Mouse (Mus musculus) forebrain, embryonic 14.5 days (tissue): ENCODE data around the gene Cntn4. TPM values are rescaled to one million over a fixed set of nuclear protein-coding genes. Genes with fewer than 3 reads are reported as not detected.
A peak's percentile ranks its signal among the peaks of the same experiment; 100 is the strongest.

Source experiments
- ATAC-seq: fragments of 200-750 bp; cut with Nextera tagmentation; 2 replicates; pipeline ENCODE4 v1.8.0; 2017; ENCODE audit warnings: mild to moderate bottlenecking, moderate library complexity
- DNase-seq: peaks from one replicate; pipeline ENCODE4 v3.0.0-alpha.2; 2015; ENCODE audit warnings: low spot score
- H3K27ac ChIP-seq: fragments of 300-500 bp; sonication (generic); 2 replicates; pipeline ENCODE4 v1.5.1; 2014; ENCODE audit warnings: low read depth, mild to moderate bottlenecking, control low read depth, low read length, moderate library complexity
- H3K27me3 ChIP-seq: fragments of 300-500 bp; sonication (generic); replicated peaks from 2 replicates; pipeline ENCODE4 v1.6.1; 2014; ENCODE audit warnings: low read length, control low read depth, mixed read lengths; ENCODE audit not compliant: control insufficient read depth, insufficient read depth
- H3K36me3 ChIP-seq: fragments of 300-500 bp; sonication (generic); 2 replicates; pipeline ENCODE4 v1.6.1; 2014; ENCODE audit warnings: low read length, control low read depth; ENCODE audit not compliant: control insufficient read depth, insufficient read depth
- H3K4me1 ChIP-seq: fragments of 300-500 bp; sonication (generic); 2 replicates; pipeline ENCODE4 v1.6.1; 2014; ENCODE audit warnings: antibody characterized with exemption, low read length, control low read depth; ENCODE audit not compliant: control insufficient read depth, insufficient read depth
- H3K4me2 ChIP-seq: fragments of 300-500 bp; sonication (generic); 2 replicates; pipeline ENCODE4 v1.6.1; 2014; ENCODE audit warnings: mild to moderate bottlenecking, control low read depth, low read length
- H3K4me3 ChIP-seq: fragments of 300-500 bp; sonication (generic); 2 replicates; pipeline ENCODE4 v1.5.1; 2014; ENCODE audit warnings: low read depth, low read length, control low read depth
- H3K9ac ChIP-seq: fragments of 300-500 bp; sonication (generic); 2 replicates; pipeline ENCODE4 v1.6.1; 2014; ENCODE audit warnings: mild to moderate bottlenecking, low read length, control low read depth, moderate library complexity
- H3K9me3 ChIP-seq: fragments of 300-500 bp; sonication (generic); replicated peaks from 2 replicates; pipeline ENCODE4 v1.6.1; 2016; ENCODE audit warnings: low read length, control low read depth, mixed read lengths; ENCODE audit not compliant: control insufficient read depth
- WGBS: fragments of 180-500 bp; shearing (Covaris S2); extraction: QIAGEN DNeasy Blood & Tissue Kit; methylation state at CpG from one replicate; pipeline ENCODE4 v1.1.7; 2014; 5-methylcytosine and 5-hydroxymethylcytosine counted together
- polyA plus RNA-seq: library from polyadenylated mRNA; unstranded; fragments of >200 nt; fragmentation: Nextera tagmentation; extraction: Ambion mirVana; gene quantifications from 2 replicates; pipeline ENCODE4 v1.2.1, GENCODE M21; 2014

Gene Cntn4
- polyA plus RNA-seq, 1 experiment from 2014 or later, result 6.6 TPM

DNA sequence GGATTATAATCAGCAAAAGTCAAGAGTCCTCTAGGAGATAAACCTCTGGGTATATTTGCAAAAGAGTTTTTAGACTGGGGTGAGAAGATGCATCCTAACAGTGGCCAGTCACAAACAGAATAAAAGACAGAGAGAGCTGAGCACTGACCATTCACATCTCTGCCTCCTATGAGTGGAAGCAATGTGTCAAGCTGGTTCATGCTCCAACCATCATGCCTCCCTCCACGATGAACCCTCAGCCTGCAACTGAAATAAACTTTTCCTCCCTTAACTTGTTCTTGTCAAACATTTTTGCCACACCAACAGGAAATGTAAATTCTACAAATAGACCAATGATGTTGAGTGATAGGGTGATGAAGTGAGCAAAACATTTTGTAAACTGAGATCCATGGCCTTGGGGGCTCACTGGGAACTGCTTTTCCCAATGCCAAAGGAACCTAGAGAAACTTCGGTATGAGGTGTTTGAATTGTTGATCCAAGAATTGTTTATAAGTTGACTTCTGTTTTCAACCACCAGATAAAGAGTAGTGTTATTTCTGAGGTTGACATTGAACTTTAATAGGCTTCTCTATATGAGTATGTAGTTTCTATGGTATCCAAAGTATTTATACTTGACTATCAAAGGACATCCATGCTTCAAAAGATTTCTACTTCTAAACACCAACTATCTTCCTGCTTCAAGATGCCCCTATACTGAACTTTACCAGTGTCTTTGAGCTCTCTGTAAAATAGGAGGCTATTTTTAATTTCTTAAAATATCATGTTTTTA, 794.6 kb downstream of the Cntn4 start:
- H3K9me3 ChIP-seq, result no peaks in the 10 kb centered on the region
- no peak overlapping the region for H3K9ac ChIP-seq
- no peaks in the 10 kb centered on the region for H3K27me3 ChIP-seq
- 85% methylated on average over 2 of the region's 2 CpGs for WGBS
- H3K4me3 ChIP-seq, result no peak overlapping the region
- H3K27ac ChIP-seq, result no peak overlapping the region
- H3K36me3 ChIP-seq, result no peaks in the 10 kb centered on the region
- H3K4me2 ChIP-seq, result no peak overlapping the region
- no peak for DNase-seq
- no peaks in the 10 kb centered on the region for H3K4me1 ChIP-seq
- no peak for ATAC-seq

DNA sequence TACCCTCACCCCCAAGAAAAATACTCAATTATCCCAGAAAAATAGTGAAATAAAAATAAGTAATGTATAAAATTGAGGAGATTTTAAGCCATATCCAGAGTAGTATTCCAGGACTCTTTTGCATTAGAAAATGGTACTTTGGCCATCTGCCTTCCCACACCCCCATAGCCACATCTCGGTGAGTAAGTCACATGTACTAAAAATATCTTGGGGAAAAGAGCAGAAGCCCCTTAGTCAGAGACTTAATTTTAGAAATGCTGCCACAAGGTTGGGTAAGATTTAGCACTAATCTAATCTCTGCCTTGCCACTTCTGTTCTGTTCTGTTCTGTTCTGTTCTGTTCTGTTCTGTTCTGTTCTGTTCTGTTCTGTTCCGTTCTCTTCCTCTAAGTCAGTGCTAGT, 796.4 kb downstream of the Cntn4 start:
- Histone ChIP-seq H3K9ac (no peak overlapping the region), H3K9me3 (no peaks in the 10 kb centered on the region), H3K4me3 (no peak overlapping the region), H3K4me1 (no peaks in the 10 kb centered on the region), H3K36me3 (no peaks in the 10 kb centered on the region), H3K27me3 (no peaks in the 10 kb centered on the region), H3K27ac (no peak overlapping the region), H3K4me2 (no peak overlapping the region)
- no peak for ATAC-seq
- no peak for DNase-seq
- 95% methylated on average over 2 of the region's 2 CpGs for WGBS

DNA sequence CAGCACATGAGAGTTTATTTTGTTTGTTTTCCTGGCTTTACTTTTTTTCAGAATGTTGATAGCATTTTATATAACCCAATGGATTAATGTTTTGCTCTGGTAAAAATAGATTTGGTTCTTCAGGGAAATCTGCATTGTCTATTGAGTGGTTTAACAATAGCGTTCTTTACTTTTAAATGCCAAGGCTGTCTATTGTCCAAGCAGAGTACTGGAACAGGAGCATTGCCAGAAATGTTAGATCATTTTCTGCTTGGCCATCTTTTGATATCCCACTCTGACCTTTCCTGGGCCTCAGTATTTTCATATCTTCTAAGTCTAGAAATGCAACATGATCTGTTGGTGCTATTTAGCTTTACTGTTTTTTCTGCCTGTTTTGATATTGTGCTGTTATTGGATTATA, 804.1 kb downstream of the Cntn4 start:
- H3K27ac ChIP-seq, result no peak overlapping the region
- WGBS, result 95% methylated on average over 1 of the region's 1 CpGs
- H3K9me3 ChIP-seq, result no peaks in the 10 kb centered on the region
- H3K4me1 ChIP-seq, result no peaks in the 10 kb centered on the region
- DNase-seq, result no peak
- ATAC-seq, result no peak
- H3K36me3 ChIP-seq, result no peaks in the 10 kb centered on the region
- no peak overlapping the region for H3K4me3 ChIP-seq
- H3K9ac ChIP-seq, result no peak overlapping the region
- no peak overlapping the region for H3K4me2 ChIP-seq
- no peaks in the 10 kb centered on the region for H3K27me3 ChIP-seq

DNA sequence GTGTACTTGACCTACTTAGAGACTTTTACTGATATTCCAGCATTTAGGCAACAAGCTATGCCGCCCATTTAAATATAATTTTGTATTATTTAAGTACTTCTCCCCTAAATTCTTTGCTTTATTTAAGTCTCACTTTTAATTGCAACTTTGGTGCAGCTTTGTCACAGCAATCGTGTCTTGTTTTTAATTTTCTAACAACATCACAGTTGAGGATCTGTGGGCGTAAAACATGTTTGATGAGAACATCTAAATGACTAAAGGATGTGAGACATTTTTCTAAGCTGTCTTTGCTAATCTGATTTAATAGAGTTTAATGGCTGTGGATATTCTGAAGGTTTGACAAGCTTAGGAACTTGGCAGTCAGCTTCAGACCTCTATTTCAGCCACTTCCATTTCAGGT, 818.8 kb downstream of the Cntn4 start:
- Histone ChIP-seq H3K4me3 (no peak overlapping the region), H3K4me2 (no peak overlapping the region), H3K27ac (no peak overlapping the region), H3K9me3 (no peaks in the 10 kb centered on the region), H3K4me1 (no peaks in the 10 kb centered on the region), H3K27me3 (no peaks in the 10 kb centered on the region), H3K36me3 (no peaks in the 10 kb centered on the region), H3K9ac (no peak overlapping the region)
- no peak for DNase-seq
- no peak for ATAC-seq
- 80% methylated on average over 3 of the region's 3 CpGs for WGBS

DNA sequence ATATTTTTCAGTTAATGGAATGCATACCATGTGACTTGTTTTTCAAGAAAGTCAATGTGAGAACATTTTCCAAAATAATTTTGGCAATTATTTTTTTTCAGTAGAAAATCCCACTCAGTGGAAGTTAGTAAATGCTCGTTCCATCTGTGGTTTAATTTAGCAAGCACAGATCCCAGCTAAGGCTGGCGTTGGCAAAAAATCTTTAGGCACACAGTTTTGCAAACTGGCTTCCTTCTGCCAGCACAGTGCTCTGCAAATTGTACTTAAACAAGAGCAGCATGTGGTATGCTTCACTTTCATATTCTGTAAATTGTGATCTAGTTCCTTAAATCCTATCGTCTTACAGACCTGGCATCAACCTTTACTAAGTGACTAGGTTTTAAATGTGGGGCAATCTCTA, 821.7 kb downstream of the Cntn4 start:
- Histone ChIP-seq H3K4me3 (no peak overlapping the region), H3K27ac (no peak overlapping the region), H3K36me3 (no peaks in the 10 kb centered on the region), H3K9ac (no peak overlapping the region), H3K9me3 (no peaks in the 10 kb centered on the region), H3K4me1 (no peaks in the 10 kb centered on the region; the same call in 1 of the 2 replicates), H3K27me3 (no peaks in the 10 kb centered on the region), H3K4me2 (no peak overlapping the region)
- ATAC-seq, result no peak
- 81% methylated on average over 3 of the region's 3 CpGs for WGBS
- peak; percentile 53 for DNase-seq

DNA sequence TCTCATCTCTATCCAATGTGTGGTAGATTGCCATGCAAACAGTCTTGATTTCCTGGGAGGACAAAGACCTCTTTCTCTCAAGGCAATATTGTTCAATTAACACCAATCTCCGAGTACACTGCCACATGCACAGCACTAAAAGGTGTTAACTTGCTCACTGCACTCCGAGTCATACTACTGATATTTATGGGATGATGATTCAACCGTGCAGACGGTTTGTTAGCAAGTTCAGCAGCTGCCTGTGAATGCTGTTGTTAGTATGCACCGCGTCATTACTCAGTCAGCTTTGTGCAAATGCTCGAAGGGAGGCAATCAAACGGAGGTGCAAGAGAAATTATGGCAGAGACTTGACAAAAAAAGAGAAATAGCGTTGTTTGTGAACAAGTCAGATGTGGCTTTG, 826.5 kb downstream of the Cntn4 start:
- H3K9ac ChIP-seq, result no peak overlapping the region
- no peaks in the 10 kb centered on the region for H3K27me3 ChIP-seq
- H3K4me1 ChIP-seq, result no peaks in the 10 kb centered on the region; the same call in 1 of the 2 replicates
- no peaks in the 10 kb centered on the region for H3K9me3 ChIP-seq
- no peaks in the 10 kb centered on the region for H3K36me3 ChIP-seq
- no peak overlapping the region for H3K4me3 ChIP-seq
- DNase-seq, result peak; percentile 54
- H3K27ac ChIP-seq, result no peak overlapping the region
- WGBS, result 35% methylated on average over 9 of the region's 9 CpGs
- ATAC-seq, result peak; percentile 54; the same call in 1 of the 2 replicates
- no peak overlapping the region for H3K4me2 ChIP-seq

DNA sequence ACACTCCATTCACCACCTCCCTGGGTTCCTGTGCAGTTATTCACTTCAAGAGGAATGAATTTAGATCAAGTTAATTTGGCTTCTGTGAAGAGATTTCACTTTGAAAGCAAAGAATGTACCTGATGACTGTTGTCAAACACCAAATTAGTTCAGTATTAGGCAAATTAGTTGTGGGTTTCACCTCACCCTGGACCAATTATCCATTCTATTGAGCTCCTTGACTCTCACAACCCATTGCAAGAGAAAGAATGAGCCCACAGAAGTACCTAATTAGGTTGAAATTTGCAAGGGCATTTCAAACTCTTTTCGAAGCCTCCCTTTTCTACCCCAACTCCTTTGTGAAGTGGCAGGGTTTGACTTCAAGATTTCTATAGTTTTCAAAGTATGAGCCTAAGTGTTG, 842.9 kb downstream of the Cntn4 start:
- no peak overlapping the region for H3K4me3 ChIP-seq
- ATAC-seq (no peak), DNase-seq (peak; percentile 14)
- no peak overlapping the region for H3K9ac ChIP-seq
- H3K27me3 ChIP-seq, result 0 out of 2 replicates have a peak, but pooled peaks cover 3% of the 10 kb centered on the region
- no peak overlapping the region for H3K27ac ChIP-seq
- no peaks in the 10 kb centered on the region for H3K4me1 ChIP-seq
- no peaks in the 10 kb centered on the region for H3K36me3 ChIP-seq
- 3% methylated on average over 1 of the region's 1 CpGs for WGBS
- no peaks in the 10 kb centered on the region for H3K9me3 ChIP-seq
- no peak overlapping the region for H3K4me2 ChIP-seq

DNA sequence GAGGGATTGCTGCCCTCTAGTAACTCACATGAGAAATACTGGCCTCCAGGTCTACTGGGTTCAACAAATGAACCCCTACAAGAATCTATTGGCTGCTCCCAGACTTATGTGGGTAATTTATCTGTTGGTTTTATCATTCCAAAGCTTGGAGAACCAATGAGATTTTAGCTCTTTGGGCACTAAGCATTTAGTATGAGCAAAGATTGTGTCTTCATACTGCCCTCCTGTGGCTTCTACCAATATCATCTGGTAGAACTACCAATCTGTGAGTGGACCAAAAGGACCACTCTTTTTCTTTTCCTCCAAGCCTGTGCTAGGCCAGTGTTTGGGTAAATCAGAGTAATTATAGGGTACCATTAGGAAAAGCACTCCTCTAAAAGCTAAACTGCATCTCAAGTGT, 866.0 kb downstream of the Cntn4 start:
- Histone ChIP-seq H3K4me2 (no peak overlapping the region), H3K4me1 (no peaks in the 10 kb centered on the region), H3K9ac (no peak overlapping the region), H3K4me3 (no peak overlapping the region), H3K36me3 (no peaks in the 10 kb centered on the region), H3K27me3 (no peaks in the 10 kb centered on the region), H3K27ac (no peak overlapping the region), H3K9me3 (no peaks in the 10 kb centered on the region)
- DNase-seq, result no peak
- no peak for ATAC-seq

DNA sequence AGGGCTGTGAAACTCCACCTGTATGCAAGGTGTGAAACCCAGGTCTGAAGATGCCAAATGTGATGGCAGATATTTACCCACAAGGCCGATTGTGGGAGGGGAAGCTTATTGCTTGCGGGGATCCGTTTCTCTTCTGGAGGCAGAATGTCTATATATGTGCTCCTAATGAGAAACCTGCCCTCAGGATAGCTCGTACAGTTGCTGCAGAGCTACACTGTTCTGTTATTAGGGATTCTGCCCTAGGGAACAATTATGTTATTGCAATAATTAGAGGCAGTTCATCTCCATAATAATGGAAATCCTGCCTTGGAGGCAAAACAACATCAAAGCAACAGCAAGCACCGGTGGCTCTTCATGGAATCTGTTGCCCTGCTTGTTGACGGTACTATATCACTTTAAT, 884.2 kb downstream of the Cntn4 start:
- Histone ChIP-seq H3K36me3 (no peaks in the 10 kb centered on the region), H3K4me1 (no peaks in the 10 kb centered on the region), H3K27me3 (no peaks in the 10 kb centered on the region), H3K4me3 (no peak overlapping the region), H3K9ac (no peak overlapping the region), H3K4me2 (no peak overlapping the region), H3K9me3 (no peaks in the 10 kb centered on the region), H3K27ac (no peak overlapping the region)
- DNase-seq (no peak), ATAC-seq (no peak)
- WGBS, result 52% methylated on average over 6 of the region's 6 CpGs
